Mouse (Mus musculus): ENCODE measurements around the gene St3gal3. TPM values are rescaled to one million over a fixed set of nuclear protein-coding genes. Genes with fewer than 3 reads are reported as not detected.

Gene St3gal3
- polyA plus RNA-seq, 1 experiment from 2014 or later: 12.5 TPM

DNA sequence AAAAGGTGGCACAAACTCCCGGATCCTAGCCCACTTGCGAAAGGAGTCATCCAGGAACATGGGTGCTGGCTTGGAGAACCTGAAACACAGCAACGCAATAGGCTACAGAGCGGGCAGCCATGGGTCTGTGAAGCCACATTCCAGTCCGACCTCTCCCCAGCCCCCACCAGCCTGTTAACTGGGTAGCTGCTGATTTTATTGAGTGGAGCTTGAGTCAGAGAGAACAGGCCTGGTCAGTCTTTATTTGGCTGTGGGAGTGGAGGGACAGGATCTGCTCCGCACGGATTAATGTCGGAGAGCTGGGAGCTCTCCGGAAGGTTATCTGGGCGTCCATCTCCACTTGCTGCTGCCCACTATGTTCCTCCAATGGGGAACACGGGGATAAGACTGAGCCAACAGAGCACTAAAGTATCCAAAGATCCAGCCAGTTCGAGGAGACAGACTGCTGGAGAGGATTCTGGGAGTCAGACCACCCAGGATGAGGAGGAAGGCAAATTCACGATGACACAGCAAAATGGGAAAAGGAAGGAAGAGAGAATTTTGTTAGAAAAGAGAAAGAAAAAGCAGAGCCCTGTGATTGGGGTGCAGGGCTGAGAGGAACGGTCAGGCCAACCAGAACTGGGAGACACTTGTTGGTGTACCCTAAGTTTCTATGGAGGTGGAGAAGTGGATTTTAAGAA lies 170.2 kb downstream of the St3gal3 start:
- no peak for ATAC-seq
- Histone ChIP-seq H3K36me3 (peaks cover 8% of the 10 kb centered on the region), H3K9me3 (no peaks in the 10 kb centered on the region), H3K9ac (replicated peaks) (no peak overlapping the region), H3K27me3 (no peaks in the 10 kb centered on the region), H3K4me2 (replicated peaks) (no peak overlapping the region), H3K27ac (no peak overlapping the region), H3K4me3 (replicated peaks) (no peak overlapping the region), H3K4me1 (replicated peaks) (no peaks in the 10 kb centered on the region)
- 88% methylated on average over 14 of the region's 14 CpGs for WGBS

DNA sequence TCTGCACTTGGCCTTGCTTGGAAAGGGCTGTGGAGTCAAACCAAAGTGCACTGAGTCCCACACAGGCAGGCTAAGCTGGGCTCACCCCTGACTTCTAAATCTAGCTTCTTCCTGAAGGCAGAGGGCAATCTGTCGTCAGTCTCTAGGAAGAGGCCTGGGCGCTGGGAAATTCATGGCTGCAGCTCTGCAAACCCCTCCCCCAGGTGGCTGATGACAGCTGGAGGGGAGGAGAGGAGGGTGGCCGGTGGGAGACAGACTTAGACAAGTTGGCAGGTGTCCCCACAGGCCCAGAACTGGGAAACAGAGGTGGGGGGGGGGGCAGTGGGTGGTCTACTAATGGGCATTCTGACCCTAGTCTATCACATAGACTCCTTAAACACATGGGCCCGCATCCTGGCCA lies 177.2 kb downstream of the St3gal3 start:
- Histone ChIP-seq H3K4me3 (replicated peaks) (no peak overlapping the region), H3K27ac (no peak overlapping the region), H3K4me2 (replicated peaks) (no peak overlapping the region), H3K27me3 (no peaks in the 10 kb centered on the region), H3K9ac (replicated peaks) (no peak overlapping the region), H3K4me1 (replicated peaks) (no peaks in the 10 kb centered on the region), H3K36me3 (peaks cover 42% of the 10 kb centered on the region), H3K9me3 (no peaks in the 10 kb centered on the region)
- no peak for ATAC-seq
- WGBS: 75% methylated on average over 4 of the region's 4 CpGs

DNA sequence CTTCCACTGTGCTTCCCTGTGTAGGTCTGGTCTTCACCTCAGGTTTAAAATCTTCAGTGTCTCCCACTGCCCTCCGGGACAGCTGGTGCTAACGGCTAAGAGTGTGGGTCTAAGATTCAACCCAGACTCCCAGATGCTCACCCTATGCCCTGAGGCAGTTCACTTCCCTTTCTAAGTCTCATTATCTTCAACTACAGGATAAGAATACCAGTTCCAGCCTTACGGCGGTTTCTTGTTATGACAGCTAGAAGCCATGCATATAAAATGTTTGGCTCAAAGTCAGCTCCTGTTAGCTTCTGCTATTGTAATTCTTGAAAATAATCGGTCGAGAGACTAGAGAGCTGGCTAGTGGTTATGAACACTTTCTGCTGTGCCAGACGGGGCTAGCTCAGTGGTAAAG lies 187.2 kb downstream of the St3gal3 start:
- 80% methylated on average over 7 of the region's 7 CpGs for whole genome bisulfite sequencing
- Histone ChIP-seq H3K36me3 (peaks cover 25% of the 10 kb centered on the region), H3K4me3 (replicated peaks) (no peak overlapping the region), H3K9ac (replicated peaks) (no peak overlapping the region), H3K27ac (no peak overlapping the region), H3K4me1 (replicated peaks) (peaks cover 13% of the 10 kb centered on the region), H3K27me3 (no peaks in the 10 kb centered on the region), H3K9me3 (no peaks in the 10 kb centered on the region), H3K4me2 (replicated peaks) (no peak overlapping the region)
- no peak for ATAC-seq

DNA sequence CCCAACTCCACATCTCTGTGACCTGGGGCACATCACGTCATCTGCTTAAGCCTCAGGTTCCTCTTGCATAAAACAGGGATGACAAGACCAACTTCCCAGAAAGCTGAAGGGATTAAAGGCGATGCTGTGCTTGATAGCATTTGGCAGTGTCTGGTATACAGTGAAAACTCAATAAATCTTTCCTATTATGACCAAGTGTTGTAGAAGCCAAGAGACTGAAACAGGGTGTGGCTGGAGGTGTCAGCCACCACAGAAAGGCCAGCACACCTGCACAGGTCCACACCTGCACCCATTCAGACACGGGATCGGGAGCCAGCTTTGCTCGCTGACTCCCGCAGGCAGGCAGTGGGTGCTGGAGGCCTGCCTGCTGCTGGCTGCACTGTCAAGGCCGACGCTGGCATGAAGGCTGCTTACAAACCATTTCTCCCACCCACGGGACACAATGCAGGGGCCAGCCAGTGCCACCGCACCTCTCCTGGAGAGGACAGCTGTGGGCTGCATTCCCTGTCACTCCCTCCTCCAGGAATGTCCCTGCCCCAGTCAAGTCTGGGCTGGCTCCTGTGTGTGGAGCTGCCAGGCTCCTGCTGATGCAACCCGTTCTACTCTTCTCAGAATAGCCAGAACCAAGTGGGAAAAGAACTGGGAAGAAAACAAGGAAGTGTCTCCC lies 187.9 kb downstream of the St3gal3 start:
- no peak for ATAC-seq
- no peak overlapping the region for H3K27ac ChIP-seq
- 90% methylated on average over 11 of the region's 11 CpGs for WGBS

DNA sequence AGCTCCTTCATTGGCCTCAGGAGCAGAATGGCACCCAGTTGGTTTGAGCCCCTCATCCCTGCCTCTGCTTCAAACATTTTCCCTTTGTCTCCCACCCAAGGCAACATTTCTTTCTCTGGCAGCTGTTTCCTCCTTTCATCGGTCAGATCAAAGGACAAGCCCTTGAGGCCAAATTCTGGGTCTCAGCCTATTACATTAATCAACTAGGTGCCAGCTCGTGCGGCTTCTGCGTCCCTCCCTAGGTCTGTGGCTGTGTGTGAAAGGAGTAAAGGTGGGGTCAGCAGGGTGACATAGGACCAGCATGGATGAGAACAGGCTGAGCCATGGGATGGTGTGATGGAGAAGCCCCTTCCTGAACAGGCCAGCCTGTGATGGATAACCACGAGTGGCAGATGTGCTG lies 191.4 kb downstream of the St3gal3 start:
- peak overlapping the region; percentile 27 for H3K27ac ChIP-seq

More for the DNA sequence above, 187.9 kb downstream of the St3gal3 start:
- H3K36me3 ChIP-seq: peaks cover 18% of the 10 kb centered on the region
- no peaks in the 10 kb centered on the region for H3K9me3 ChIP-seq
- peaks cover 13% of the 10 kb centered on the region for H3K4me1 ChIP-seq (replicated peaks)
- no peak overlapping the region for H3K4me3 ChIP-seq (replicated peaks)
- no peak overlapping the region for H3K4me2 ChIP-seq (replicated peaks)
- no peaks in the 10 kb centered on the region for H3K27me3 ChIP-seq
- H3K9ac ChIP-seq (replicated peaks): no peak overlapping the region

DNA sequence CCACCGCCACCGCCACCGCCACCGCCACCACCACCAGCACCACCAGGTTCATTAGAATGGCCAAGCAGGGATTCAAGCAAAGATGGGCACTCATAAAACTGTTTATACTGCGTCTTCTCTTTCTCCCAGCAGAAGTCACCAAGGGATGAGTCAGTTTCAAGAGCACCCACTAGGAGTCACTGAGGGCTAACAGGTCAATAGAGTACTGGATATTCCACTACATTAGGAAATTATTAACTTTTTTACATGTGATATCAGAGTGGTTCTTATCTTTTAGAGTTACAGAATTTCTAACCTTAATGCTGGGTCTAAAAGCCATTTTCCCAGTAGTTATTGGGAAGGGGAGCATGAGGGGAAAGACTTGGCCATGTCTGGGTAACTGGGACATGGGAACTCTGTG lies 197.8 kb downstream of the St3gal3 start:
- WGBS: 92% methylated on average over 5 of the region's 5 CpGs

More for the DNA sequence above, 191.4 kb downstream of the St3gal3 start:
- Histone ChIP-seq H3K4me2 (replicated peaks) (no peak overlapping the region), H3K4me3 (replicated peaks) (no peak overlapping the region), H3K27me3 (no peaks in the 10 kb centered on the region), H3K9me3 (no peaks in the 10 kb centered on the region), H3K4me1 (replicated peaks) (peaks cover 13% of the 10 kb centered on the region), H3K36me3 (peaks cover 23% of the 10 kb centered on the region), H3K9ac (replicated peaks) (no peak overlapping the region)
- WGBS: 50% methylated on average over 5 of the region's 5 CpGs
- peak; percentile 71; the same call in 1 of the 2 replicates for ATAC-seq

DNA sequence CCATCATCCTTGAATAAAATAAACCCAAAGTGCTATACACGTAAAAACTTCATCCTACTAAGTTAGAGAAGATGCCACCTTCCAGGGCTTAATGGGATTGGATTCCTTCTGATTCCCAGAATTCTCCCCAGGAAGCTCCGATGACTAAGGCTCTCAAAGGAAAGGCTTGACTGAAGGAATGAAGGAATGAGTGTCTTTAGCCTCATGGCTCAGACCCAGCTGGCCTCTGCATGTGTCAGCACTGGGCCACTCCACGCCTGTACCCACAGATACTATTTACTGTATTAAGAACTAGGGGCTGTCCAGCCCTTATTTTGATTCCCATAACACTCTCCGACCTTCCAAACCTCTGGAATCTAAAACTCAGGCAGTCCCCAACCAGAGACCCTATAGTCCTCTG lies 200.6 kb downstream of the St3gal3 start:
- Histone ChIP-seq H3K4me2 (replicated peaks) (no peak overlapping the region), H3K9me3 (no peaks in the 10 kb centered on the region), H3K36me3 (peaks cover 14% of the 10 kb centered on the region; the same call in 1 of the 2 replicates), H3K4me3 (replicated peaks) (no peak overlapping the region), H3K4me1 (replicated peaks) (peaks cover 9% of the 10 kb centered on the region), H3K27me3 (peaks cover 19% of the 10 kb centered on the region), H3K27ac (no peak overlapping the region), H3K9ac (replicated peaks) (no peak overlapping the region)
- WGBS: 88% methylated on average over 4 of the region's 4 CpGs
- no peak for ATAC-seq

More for the DNA sequence above, 197.8 kb downstream of the St3gal3 start:
- no peaks in the 10 kb centered on the region for H3K4me1 ChIP-seq (replicated peaks)
- no peak for ATAC-seq
- no peak overlapping the region for H3K4me3 ChIP-seq (replicated peaks)
- no peak overlapping the region for H3K4me2 ChIP-seq (replicated peaks)
- no peaks in the 10 kb centered on the region for H3K27me3 ChIP-seq
- no peak overlapping the region for H3K9ac ChIP-seq (replicated peaks)
- H3K36me3 ChIP-seq: peaks cover 27% of the 10 kb centered on the region
- no peaks in the 10 kb centered on the region for H3K9me3 ChIP-seq
- no peak overlapping the region for H3K27ac ChIP-seq

DNA sequence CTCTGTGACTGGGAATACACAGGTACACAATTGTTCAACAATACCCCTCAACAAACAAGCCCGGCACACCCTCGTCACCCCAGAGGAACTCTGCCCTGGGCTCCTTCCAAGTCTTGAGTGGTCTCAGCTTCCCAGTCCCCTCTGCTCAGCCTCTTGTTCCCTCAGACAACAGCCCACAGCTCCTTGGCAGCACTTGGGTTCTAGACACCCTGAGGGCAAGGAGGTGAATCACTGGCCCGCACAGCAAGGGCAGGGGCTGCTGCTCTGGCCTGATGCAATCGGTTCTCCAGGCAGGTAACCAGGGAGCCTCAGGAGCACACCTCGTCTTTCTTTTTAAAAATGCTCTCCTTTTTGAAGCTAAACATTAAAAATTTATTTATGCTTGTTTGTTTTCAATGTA lies 201.5 kb downstream of the St3gal3 start:
- no peak for ATAC-seq
- H3K27me3 ChIP-seq: peaks cover 27% of the 10 kb centered on the region
- H3K4me1 ChIP-seq (replicated peaks): peaks cover 16% of the 10 kb centered on the region
- H3K27ac ChIP-seq: no peak overlapping the region
- H3K36me3 ChIP-seq: peaks cover 12% of the 10 kb centered on the region; the same call in 1 of the 2 replicates
- H3K9ac ChIP-seq (replicated peaks): no peak overlapping the region
- no peaks in the 10 kb centered on the region for H3K9me3 ChIP-seq
- WGBS: 87% methylated on average over 5 of the region's 5 CpGs
- H3K4me3 ChIP-seq (replicated peaks): no peak overlapping the region
- H3K4me2 ChIP-seq (replicated peaks): no peak overlapping the region

DNA sequence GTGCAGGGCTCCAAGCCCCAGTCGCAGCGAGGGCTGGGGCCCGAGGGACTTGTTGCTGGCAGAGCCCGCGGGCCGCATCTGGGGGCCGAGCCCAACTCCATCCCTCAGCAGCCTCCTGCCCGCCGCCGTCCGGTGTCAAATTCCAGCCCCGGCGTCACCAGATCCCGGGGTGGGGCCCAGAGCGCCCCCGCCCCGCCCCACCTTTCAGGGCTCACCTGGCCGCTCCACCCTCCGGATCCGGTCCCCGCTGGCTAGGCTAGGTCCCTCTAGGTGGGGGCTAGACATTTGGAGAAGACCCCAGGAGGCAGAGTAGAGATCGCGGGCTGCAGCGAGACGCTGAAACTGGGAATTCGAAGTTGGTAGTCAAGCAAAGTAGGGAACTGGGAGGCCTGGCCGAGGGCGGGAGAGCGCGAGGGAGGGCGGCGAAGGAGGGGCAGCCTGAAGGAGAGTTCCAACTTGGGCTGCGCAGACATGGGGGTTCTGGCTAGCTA lies 205.3 kb downstream of the St3gal3 start, which contains the start of gene Artn:
Artn (minus strand) TSS at position 373 of the 491 bp plus-strand sequence.
- Histone ChIP-seq H3K27me3 (peaks cover 64% of the 10 kb centered on the region), H3K36me3 (peaks cover 4% of the 10 kb centered on the region; the same call in 1 of the 2 replicates), H3K4me3 (replicated peaks) (peak within 1 kb of the TSS; percentile 30), H3K4me1 (replicated peaks) (peaks cover 35% of the 10 kb centered on the region), H3K4me2 (replicated peaks) (peak within 1 kb of the TSS; percentile 59), H3K9ac (replicated peaks) (no peak within 1 kb of the TSS; the same call in 1 of the 2 replicates), H3K27ac (no peak within 1 kb of the TSS), H3K9me3 (no peaks in the 10 kb centered on the region)
- ATAC-seq: no peak
- WGBS: under 1% methylated on average over 24 of the region's 33 CpGs

DNA sequence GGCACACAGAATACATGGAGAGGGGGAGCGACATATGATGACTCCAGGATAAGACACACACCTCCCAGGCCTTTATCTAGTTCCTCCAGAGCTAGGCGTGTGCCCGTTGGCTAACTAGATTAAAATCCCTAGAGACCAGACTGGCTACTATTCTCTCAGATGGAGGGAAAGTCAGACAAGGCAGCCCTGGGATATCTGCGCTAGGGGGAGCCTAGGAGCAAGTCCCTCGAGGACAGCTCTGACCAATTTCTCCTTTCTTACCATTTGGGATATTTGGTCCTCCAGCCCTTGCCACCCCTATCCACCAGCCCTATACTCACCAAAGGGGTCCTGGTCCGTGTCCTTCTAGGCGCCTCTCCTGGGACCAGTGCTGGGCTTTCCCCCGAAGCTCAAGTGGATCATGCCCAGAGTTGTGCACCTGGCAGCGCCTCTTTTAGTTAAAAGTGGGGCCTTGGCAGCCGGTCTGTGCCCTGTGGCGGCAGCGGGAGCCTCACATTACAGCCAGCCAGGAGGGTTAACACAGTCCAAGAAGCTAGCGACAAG lies 205.9 kb downstream of the St3gal3 start:
- Histone ChIP-seq H3K4me3 (replicated peaks) (peak overlapping the region; percentile 30), H3K9ac (replicated peaks) (no peak overlapping the region; the same call in 1 of the 2 replicates), H3K27ac (no peak overlapping the region), H3K9me3 (no peaks in the 10 kb centered on the region), H3K36me3 (peaks cover 4% of the 10 kb centered on the region; the same call in 1 of the 2 replicates), H3K4me1 (replicated peaks) (peaks cover 35% of the 10 kb centered on the region), H3K4me2 (replicated peaks) (peak overlapping the region; percentile 59), H3K27me3 (peaks cover 70% of the 10 kb centered on the region)
- peak; percentile 12 for ATAC-seq
- WGBS: 1% methylated on average over 13 of the region's 13 CpGs

DNA sequence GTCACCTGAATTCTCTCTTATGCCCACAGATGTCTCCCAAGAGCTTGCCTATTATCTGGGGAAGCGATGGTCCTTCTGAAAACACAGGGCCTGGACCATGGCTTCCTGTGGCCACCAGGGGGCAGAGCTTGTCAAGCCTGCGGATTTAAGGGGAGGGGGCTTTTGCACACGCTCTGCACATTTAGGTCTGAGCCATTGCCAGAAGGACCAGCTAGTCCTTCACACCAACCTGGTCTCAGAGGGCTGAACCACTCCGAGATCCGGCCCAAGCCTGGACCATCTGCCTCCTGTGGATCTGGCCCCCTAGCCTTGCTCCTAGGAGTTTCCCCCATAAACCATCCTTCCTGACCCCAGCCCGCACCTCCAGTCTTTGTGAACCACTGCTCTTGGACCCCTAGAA lies 206.5 kb downstream of the St3gal3 start:
- peaks cover 74% of the 10 kb centered on the region for H3K27me3 ChIP-seq
- peaks cover 35% of the 10 kb centered on the region for H3K4me1 ChIP-seq (replicated peaks)
- no peak overlapping the region for H3K27ac ChIP-seq
- ATAC-seq: peak; percentile 31
- H3K4me2 ChIP-seq (replicated peaks): no peak overlapping the region
- no peak overlapping the region for H3K9ac ChIP-seq (replicated peaks)
- no peaks in the 10 kb centered on the region for H3K9me3 ChIP-seq
- 10% methylated on average over 6 of the region's 6 CpGs for WGBS
- no peak overlapping the region for H3K4me3 ChIP-seq (replicated peaks)
- peaks cover 4% of the 10 kb centered on the region; the same call in 1 of the 2 replicates for H3K36me3 ChIP-seq
